Comparison of ENCODE assay signal across 12 mouse cellular contexts in the genomic region with DNA sequence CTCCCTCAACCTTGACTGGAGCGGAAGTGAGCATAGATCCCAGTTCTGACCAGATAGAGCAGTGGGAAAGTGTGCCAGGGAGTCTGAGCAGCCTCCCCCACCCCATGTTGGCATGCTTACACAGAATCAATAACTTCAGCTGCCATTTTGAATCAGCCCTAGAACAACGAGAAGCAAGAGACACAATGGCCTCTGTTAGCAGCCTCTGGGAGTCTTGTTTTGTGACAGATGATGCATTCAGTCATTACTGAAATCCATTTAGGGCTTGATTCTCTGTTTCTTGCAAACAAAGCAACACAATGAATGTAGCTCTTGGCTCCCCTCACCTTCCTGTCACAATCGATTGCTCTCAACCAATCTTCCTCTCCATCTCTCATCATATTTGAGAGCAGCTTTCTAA.
"Had no signal": no experiment of that assay in that cellular context is flagged by ENCODE, and none has a peak within 500 bp of the region (broad histone marks: within the 10 kb centered on the region; RNA-seq: fewer than 3 reads in every experiment).

No protein-coding gene starts in this region.

- DNase-seq: gastrocnemius, postnatal 14 days; gastrocnemius, postnatal 36 days; heart, adult 11 months; heart, adult 2 months; heart, postnatal 14 days; heart, postnatal 36 days; kidney, adult 18-20 months; kidney, adult 8-10 months; kidney, postnatal 10 days; kidney, postnatal 25 days; kidney, postnatal 4 days; left cerebral cortex, postnatal 4 days had no signal
